Mouse (Mus musculus): ENCODE measurements around the gene Grb14.

The Grb14 gene

GRCm38 (mm10) chr2:64885696-64886095 lies 139.1 kb downstream of the Grb14 start:
- no peak for DNase-seq (ENCODE audit: extremely low read depth, low read depth)

- no peak for DNase-seq (ENCODE audit: extremely low read depth, low read depth)
Measured at GRCm38 (mm10) chr2:64878275-64878674, 146.5 kb downstream of the Grb14 start.
